ENCODE assay signal across 17 mouse cellular contexts in genomic region chr9:122736001-122736400, GRCm38 (mm10). TPM values are rescaled to one million over a fixed set of nuclear protein-coding genes. Genes with fewer than 3 reads are reported as not detected.
"Had no signal": no experiment of that assay in that cellular context is flagged by ENCODE, and none has a peak within 500 bp of the region (broad histone marks: within the 10 kb centered on the region; RNA-seq: fewer than 3 reads in every experiment).

No protein-coding gene starts in this region.

- DNase-seq: right cerebral cortex, adult 18-20 months; thymus, adult 18-20 months had no signal

- H3K4me3 ChIP-seq: left cerebral cortex, adult 2 months; midbrain, embryonic 12.5 days; myocyte; neural tube, embryonic 15.5 days had no signal

- H3K27ac ChIP-seq: kidney, postnatal 0 days; left cerebral cortex, adult 2 months; liver, embryonic 14.5 days; macrophage; midbrain, embryonic 12.5 days; neural tube, embryonic 15.5 days had no signal

- H3K36me3 ChIP-seq: midbrain, embryonic 12.5 days; neural tube, embryonic 15.5 days had no signal

- H3K9me3 ChIP-seq: neural tube, embryonic 15.5 days had no signal

- H3K4me1 ChIP-seq: midbrain, embryonic 12.5 days; neural tube, embryonic 15.5 days had no signal

- H3K4me2 ChIP-seq: midbrain, embryonic 12.5 days; neural tube, embryonic 15.5 days had no signal

- H3K9ac ChIP-seq: liver, embryonic 14.5 days; midbrain, embryonic 12.5 days; neural tube, embryonic 15.5 days had no signal

RNA-seq across cellular contexts. Expression of gene Topaz1, which starts 11.1 kb away (rescaled TPM):
- total RNA-seq: layer of hippocampus, adult 8-10 months; layer of hippocampus, postnatal 25 days; left cerebral cortex, adult 2 months; left cerebral cortex, postnatal 14 days; liver, adult 2 months; megakaryocyte-erythroid progenitor cell, adult 5-6 weeks had no signal
- polyA plus RNA-seq: kidney, postnatal 0 days; limb, embryonic 11.5 days; liver, adult 2 months; liver, embryonic 14.5 days; lung, adult 2 months; macrophage; midbrain, embryonic 12.5 days; myocyte; neural tube, embryonic 11.5 days; neural tube, embryonic 15.5 days had no signal
